Mouse (Mus musculus): ENCODE measurements around the gene Rab44.

Gene Rab44

DNA sequence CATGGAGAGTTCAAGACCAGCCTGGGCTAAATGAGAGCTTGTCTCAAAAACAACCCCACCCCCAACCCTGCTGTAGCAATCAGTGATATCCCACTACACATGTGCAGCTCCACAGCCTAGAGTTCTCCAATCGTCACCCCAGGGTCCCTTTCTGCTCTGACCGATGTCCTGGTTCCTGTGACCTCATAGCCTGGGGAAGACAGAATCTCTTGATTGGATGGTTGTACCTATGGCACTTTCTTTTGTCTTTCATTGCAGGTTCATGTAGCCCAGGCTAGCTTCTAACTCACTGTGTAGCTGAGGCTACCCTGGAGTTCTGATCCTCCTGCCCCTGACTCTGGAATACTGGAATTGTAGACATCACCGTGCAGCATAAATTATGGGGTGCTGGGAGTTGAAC lies 12.6 kb downstream of the Rab44 start:
- DNase-seq (ENCODE audit: low read depth, low spot score) = no peak

DNA sequence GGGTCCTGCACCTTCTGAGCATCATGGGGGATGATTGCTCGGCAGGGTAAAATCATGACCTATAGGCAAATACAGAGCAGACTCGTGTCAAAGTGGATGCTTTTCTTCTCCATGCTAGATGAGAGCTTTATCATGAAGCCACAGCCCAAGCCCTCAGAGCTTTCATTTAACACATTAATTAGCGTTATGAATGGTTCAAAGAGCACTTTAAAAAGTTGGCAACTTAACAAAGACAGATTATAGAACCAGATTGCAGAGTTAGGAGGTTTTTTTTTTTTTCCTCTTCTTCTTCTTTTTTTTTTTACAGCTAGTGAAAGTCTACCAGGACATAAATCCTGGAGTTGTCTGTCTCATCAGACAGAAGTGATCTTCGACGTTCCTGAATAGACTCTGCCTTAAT lies 15.4 kb downstream of the Rab44 start:
- no peak for DNase-seq (ENCODE audit: low read depth, low spot score)

DNA sequence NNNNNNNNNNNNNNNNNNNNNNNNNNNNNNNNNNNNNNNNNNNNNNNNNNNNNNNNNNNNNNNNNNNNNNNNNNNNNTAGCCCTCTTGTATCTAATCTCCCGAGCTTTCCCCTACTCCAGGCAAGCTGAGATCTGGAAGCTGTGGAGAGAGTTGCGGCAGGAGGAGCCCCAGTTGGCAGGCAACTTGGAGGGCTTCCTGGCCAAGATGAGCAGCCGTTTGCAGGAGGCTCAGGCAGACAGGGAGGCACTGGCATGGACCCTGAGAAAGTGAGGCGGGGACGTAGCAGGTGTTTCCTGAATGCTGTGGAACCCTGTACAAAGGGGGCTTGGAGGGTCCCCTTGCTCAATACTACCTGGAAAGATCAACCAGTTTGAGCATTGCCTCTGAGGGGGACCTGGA lies 21.1 kb downstream of the Rab44 start:
- DNase-seq (ENCODE audit: low read depth, low spot score) = no peak

DNA sequence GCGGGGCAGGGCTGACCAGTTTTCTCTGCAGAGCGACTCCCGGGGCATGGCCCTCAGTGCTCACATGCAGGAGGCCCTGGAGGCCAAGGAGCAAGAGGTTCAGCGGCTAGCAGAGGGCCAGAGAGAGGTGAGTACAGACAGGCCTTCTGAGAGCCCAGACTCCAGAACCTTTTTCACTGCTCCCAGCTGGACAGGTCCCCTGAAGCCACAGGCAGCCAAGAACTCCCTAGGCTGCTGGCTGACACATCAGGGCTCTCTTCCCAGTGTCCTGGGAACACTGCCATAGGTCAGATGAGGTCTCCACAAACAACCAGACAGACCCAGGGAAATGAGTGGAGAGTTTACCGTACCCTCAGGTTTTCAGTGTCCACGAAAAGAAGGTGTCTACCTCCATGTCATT lies 22.3 kb downstream of the Rab44 start:
- DNase-seq (ENCODE audit: low read depth, low spot score) = no peak

DNA sequence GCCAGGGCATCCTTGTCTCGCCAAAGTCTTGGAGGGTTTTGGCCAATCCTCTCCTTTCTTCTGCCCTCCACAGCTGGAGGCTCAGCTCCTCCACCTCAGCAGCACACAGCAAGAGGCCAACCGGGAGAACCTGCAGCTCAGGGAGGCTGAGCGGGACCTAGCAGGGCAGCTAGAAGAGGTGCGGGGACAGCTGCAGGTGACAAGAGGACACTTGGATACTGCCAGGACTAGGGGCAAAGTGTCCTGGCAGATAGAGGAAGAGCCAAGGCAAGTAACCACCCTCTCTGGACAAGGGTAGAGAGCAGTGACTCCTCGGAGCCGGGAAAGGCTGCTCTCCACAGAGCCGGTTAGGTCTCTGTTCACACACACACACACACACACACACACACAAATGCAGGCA lies 24.0 kb downstream of the Rab44 start:
- no peak for DNase-seq (ENCODE audit: low read depth, low spot score)

DNA sequence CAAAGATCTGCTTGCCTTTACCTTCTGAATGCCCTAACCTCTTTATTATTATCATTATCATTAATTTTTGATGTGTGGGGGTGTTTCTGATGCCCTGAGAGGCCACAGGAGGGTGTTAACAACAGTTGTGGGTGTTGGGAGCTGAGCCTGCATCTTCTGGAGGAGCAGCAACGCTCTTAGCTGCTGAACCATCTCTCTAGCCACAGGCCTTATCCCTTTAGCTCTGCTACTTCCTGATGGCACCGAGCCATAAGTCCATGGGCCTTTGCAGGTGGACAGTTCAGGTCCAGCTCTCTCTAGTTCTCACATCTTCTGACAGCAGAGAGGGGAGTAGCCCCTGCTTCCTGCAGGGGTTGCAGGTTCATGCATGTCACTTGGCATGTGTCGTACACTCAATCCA lies 27.6 kb downstream of the Rab44 start:
- DNase-seq (ENCODE audit: low read depth, low spot score) = no peak

DNA sequence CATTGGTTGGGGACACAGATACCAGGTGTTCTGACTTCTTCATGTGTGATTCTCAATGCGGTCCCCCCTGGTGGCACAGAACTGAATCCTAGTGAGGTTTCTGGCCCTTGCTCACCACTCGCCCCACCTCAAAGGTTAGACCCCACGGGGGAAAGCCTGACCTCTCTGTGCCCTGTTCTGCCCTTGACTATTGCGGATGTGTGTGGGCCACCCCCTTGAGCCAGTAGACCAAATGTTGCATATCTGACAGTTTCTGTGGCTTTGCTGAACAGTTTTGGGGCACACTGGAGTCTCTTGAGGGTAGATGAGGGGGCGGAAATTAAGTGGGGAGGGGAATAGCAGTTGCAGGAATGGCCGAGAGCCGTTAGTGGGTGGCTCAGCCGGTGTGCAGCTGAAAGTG lies 29.3 kb downstream of the Rab44 start:
- DNase-seq (ENCODE audit: low read depth, low spot score) = no peak

DNA sequence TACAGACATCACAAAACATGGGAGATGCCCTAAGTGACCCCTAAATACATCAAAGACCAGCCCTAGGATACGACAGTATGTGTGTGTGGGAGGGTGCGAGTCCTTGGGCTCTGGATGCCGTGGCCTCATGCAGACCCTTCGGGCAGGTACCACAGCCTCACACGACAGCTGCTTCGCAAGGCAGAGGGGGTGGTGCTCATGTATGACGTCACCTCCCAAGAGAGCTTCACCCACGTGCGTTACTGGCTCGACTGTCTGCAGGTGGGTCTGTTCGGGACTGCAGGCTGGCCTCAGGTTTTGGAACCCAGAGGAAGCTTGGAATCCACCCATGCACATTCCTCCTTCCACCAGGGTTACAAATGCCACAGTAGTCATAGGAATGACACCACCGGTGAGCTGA lies 31.2 kb downstream of the Rab44 start:
- no peak for DNase-seq (ENCODE audit: low read depth, low spot score)

DNA sequence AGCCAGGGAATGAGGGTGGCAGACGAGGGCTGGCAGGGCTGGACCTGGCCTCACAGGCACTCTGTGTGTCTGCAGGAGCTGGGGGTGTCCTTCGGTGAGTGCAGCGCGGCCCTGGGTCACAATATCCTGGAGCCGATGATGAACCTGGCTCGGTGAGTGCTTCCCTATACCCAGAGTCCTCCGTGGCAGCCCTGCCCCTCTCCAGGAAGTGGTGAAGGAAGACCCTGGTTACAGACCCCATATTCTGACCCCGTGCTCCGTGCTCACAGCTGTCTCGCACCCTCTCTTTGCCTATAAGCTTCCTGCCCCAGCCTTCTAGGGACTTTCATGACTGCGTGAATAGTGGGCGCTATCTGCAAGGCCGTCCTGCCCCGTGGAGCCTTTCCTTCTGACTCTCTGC lies 33.3 kb downstream of the Rab44 start:
- DNase-seq (ENCODE audit: low read depth, low spot score) = no peak

DNA sequence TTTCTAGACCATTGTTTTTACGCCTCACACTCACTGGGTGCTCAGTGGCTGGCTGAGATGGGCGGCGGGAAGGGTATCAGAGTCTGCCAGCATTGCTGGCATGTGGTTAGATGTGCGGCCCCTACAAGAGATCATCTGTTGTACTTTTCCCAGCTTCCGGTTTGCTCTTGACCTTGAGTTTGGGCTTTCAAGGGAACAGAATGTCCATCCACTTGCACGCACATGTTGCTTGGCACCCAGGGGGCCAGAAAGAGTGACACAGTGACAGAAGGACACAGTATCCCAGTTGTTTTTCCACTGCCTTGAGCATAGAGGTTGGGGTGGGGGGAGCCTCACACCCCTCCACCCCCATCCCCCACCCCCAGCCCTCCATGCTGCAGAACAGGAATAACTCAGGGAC lies 33.8 kb downstream of the Rab44 start:
- DNase-seq (ENCODE audit: low read depth, low spot score) = no peak

DNA sequence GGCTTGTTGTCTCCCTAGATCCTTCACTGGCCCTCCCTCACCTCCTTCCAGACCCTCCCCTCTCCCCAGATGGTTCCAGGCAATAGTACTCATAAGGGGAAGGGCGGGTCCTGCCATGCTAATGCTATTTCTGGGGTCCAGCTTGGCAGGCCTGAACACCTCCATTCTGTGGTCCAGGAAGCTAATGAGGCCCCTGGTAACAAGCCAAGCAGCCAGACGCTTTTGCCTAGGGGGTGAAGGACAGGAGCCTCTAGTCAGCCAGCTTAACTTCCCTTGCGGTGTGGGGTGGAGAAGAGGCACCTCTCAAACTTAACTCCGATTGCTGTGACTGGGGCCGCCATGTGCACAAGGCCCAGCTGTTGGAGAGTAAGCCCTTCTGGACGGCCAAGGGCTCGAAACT lies 35.8 kb downstream of the Rab44 start:
- DNase-seq (ENCODE audit: low read depth, low spot score) = no peak

DNA sequence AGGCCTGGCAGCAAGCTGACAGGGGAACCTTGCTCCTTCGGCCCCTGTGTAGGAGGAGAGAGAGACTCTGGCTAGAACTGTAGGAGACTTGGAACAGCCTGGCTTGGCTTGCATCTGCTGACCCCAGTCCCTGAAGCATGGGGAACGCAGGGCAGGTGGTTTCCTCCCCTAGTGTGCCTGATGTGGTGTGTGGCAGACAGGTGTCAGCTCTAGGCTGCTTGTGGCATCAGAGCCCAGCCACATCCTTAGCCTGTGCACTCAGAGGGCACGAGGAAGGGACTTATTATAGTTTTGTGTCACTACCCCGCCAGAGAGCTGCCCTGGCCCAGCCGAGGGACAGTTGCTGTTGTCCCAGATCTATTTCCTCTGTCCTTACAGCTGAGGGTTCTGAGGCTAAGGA lies 38.6 kb downstream of the Rab44 start:
- DNase-seq (ENCODE audit: low read depth, low spot score) = no peak

DNA sequence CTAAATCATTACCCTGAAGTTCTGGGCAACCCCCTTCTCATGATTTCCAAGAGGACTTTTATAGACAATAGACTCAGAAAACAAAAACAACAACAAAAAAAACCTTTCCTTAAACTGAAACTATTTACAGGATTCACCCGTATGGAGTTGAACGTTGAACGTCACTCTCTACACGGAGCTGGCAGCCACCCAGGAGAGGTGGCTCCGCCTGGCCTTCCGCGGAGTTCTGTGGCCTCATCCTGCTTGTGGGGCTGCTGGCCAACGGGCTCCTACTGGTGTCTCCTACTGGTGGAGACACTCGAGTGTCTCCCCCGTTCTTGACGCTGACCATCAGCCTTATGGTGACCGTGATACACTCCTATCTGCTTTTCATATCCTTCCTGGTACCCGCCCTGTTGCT lies 40.3 kb downstream of the Rab44 start:
- DNase-seq (ENCODE audit: low read depth, low spot score) = no peak

DNA sequence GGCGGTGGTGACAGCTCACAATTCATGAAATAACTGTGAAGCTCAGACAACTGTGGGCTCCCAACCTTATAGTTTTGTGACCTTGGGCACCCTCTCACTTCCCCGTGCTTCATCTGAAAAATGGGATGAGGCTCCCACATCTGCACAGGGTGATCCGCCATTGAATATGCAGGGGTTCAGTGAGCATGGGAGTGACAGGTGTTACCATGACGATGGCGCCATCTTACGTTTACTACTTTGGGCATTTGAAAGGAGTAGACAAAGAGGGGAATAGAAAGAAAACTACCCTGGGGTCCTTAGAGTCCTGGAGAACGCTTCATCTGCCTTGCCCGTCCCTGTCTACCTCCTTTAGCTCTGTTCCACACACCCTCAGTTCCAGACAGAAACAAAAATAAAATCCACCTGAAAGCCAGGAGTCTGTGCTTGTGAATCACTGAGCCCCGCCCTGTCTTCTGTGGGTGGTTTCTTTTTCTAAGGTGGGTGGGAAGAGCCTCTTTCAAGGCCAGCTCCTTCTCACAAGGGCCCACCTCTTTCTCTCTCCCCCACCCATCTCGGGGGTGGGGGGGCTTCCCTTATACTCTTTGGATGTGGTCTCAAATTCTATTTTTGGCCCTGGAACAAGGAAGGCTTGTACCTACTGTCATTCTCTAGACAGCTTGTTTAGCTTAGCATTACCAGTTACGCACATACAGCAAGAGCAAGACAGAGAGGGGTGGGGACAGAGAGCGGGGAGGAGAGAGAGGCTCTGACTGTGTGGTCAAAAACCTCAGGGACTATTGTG lies 41.6 kb downstream of the Rab44 start:
- DNase-seq (ENCODE audit: low read depth, low spot score) = peak; percentile 81

DNA sequence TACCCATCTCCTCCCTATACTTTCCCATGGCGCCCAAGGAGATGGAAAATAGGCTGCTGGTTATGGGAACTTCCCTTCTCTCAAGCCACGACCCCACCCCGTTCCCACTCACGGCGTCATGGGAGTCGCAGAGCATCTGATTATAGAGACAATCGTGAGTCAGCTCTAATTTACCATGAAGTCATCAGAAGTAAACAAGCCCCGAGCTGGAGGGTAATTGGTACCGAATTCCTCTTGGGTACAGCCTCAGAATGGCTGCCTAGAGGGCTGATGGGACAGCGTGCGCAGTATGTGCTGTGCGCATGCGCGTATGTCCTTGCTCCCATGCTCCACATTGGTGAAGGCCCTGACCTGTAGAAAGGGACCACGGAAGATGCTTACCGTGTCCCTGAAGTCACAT lies 42.5 kb downstream of the Rab44 start:
- peak; percentile 84 for DNase-seq (ENCODE audit: low read depth, low spot score)

DNA sequence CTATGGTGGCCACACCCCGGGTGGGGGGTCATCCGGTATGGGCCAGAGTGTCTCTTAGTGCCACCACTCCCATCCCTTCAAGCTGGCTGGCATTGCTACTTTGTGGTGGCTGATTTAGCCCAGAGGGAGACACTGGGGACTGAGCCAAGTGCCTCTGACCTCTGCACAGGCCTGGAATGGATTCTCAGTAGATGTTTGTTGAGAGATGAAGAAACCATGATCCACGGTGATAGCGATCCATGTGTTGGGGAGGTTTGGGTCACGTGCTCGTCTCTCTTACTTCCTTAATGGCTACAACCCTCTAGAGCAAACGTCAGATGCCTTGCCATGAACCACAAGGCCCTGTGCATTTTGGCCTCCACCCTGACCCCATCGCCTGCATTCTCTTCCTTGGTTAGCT lies 42.9 kb downstream of the Rab44 start:
- DNase-seq (ENCODE audit: low read depth, low spot score) = no peak

DNA sequence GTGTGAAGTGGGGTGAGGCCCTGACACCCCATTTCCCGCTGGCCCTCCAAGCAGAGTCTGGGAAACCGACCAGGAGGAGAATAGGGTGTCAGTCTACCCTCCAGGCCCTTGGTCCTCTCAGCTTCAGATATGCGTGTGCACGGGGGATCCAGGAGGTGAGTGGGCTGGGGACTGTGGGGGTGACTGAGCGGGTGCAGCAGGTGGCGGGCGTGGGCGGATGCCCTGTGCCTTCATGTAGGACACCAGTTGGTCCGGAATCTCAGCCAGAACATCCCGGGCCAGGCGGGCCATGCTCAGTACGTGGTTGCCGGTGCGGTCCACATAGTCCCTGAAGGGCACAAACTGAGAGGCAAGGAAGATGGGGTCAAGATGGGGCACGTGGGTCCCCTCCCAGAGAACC lies 45.0 kb downstream of the Rab44 start:
- no peak for DNase-seq (ENCODE audit: low read depth, low spot score)

DNA sequence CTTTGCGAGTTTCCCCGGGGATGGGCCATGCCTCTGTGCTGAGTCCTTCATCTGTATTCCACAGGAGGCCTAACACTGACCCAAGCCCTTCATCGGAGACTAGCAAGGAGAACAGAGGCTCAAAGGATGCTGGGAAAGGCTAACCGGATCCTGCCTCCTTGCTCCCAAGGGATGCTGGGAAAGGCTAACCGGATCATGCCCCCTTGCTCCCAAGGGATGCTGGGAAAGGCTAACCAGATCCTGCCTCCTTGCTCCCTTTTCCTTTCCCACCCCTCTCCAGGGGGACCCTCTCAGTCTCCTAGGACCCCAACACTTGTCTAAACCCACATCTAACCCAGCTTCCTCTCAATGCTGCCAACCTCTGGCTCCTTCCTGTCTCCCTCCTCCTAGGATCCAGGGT lies 45.4 kb downstream of the Rab44 start:
- peak; percentile 52 for DNase-seq (ENCODE audit: low read depth, low spot score)

DNA sequence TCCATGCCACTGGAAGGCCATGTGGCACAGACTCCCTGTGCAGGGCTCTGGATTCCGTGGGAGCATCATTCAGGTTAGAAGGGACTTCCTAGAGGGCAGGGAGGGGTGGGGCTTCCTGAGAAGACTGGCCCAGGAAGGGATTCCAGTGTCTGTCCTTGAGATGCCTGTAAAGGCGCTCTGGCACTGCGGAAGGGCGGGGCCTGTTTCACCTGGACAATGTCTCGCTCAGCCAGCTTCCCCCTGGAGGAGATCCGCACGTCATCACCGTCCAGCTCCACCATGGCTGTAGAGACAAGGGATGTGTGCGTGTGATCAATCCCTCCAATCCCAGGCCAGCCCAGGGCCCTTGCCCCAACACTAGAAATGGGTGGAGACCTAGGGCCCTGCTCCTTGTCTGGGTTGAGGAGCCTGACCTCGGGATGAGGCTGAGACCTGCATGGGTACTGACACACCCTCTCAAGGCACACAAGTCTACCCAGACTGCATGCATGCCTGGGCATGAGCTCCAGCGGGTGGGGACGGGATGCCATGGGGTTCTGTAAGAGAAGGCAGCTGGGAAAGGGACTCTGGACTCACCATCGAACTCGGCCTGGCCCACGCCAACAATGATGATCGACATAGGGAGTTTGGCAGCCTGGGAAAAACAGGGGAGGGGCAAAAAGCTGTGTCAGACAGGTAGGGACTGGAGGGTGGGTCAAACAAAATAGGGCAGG lies 46.0 kb downstream of the Rab44 start:
- DNase-seq (ENCODE audit: low read depth, low spot score) = peak; percentile 95

DNA sequence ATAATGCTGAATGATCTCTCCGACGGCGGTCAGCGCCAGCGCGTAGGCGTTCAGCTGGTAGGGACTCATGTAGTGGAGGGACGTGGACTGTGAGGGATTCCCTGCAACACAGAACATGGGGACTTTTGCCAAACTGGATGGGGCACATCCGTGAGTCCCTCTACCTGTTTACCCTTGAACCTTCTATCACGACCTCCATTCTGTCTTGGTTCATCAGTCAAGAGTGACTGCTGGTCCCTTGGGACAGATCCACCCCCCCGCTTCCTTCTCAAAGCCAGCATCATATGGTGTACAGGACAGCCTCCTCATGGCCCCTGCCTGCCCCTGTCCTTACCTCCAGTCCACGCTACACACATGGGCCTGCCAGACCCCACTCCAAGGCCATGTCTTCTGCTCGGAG lies 48.4 kb downstream of the Rab44 start:
- no peak for DNase-seq (ENCODE audit: low read depth, low spot score)

DNA sequence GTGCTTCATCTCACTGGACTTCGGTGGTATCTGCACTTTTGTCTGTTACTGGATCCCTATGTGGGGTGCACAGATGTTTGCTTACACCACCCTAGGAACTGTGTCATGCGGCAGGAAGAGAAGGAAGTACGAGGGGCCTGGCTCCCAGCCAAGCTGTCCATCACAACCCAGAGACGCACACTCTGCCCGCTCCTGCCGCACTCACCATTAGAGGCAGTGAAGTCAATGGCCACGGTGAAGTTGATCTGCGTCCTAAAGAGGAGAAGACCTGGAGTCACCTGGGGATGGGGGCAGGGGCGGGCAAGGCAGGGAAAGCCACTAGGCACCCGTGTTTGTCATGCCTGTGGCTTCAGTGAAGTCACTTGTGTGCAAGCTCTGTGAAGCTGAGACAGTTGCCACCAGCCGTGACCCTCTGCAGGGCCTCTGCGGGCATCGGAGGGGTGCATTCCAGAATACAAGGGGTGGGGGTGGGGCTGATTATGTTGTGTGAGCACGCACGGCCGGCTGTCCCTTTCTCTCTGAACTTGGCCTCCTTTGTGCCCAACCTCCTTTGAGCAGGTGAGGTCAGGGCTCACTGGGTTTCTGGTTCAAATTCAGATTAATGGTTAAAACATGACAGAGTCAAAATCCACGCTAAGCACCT lies 50.6 kb downstream of the Rab44 start:
- DNase-seq (ENCODE audit: low read depth, low spot score) = no peak

DNA sequence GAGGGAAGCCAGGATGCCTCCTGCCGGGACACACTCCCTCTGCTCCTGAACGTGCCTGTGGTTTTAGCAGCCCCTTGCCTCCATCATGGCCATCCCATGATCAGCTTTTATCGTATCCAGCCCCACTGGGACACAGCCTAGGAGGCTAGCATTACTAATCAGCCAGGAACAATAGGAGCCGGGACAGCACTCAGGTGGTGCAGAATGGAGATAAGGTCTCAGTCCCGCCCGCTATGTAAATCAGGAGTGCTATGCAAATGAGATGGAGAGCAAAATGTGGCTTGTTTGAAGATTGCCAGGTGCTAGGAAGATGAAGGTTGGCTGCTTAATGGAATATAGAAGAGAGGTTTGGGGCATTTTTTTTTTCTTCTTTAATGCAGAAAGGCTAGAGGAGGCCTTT lies 51.5 kb downstream of the Rab44 start:
- DNase-seq (ENCODE audit: low read depth, low spot score) = peak; percentile 70

DNA sequence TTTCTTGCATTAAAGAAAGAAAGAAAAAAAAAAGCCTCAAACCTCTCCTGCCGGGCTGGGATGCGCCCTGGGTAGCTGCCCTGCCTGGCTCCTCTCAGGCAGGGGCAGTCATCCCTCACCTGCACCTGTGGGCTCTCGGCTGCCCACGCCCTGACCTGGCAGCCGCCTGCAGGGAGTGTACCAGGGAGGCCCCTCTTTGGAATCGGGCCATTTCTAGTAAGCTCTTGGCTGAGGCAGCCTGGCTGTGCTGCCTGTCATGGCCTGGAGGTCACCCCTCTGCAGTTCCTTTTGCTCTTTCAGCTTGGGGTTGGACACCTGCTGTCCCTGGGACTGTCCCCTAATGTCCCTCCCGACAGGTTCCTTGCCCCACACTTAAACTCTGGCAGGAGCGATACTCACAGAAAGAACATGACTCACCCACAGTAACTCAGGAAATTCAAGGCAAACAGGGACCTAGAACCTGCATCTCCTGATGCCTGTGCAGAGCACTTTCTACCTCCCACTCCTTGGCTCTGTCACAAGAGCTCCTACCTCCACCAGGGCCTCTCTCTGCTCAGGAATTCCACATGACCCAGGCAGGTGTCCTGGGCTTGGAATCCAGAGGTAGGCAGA lies 52.1 kb downstream of the Rab44 start:
- DNase-seq (ENCODE audit: low read depth, low spot score) = no peak
